Mouse (Mus musculus): ENCODE results near the gene Ttc29.

The Ttc29 gene

GRCm38 (mm10) chr8:78213074-78213473 is at the start of gene Ttc29:
Gene Ttc29 (plus strand): TSS chr8:78213297.
- peak; percentile 12 to 22 for DNase-seq (ENCODE audit: low spot score in 2 of 2)

GRCm38 (mm10) chr8:78171351-78171750 is 41.7 kb upstream of the Ttc29 start:
- DNase-seq (ENCODE audit: low spot score in 2 of 2) = no peak

GRCm38 (mm10) chr8:78182654-78183053 is 30.4 kb upstream of the Ttc29 start:
- no peak for DNase-seq (ENCODE audit: low spot score in 2 of 2)

- DNase-seq (ENCODE audit: low spot score in 2 of 2) = no peak
Measured at GRCm38 (mm10) chr8:78183414-78183813, 29.7 kb upstream of the Ttc29 start.

- no peak for DNase-seq (ENCODE audit: low spot score in 2 of 2)
Measured at GRCm38 (mm10) chr8:78187087-78187486, 26.0 kb upstream of the Ttc29 start.

GRCm38 (mm10) chr8:78204229-78204628 is 8.9 kb upstream of the Ttc29 start:
- no peak for DNase-seq (ENCODE audit: low spot score in 2 of 2)

- DNase-seq (ENCODE audit: low spot score in 2 of 2) = no peak
Measured at GRCm38 (mm10) chr8:78210424-78210823, 2.7 kb upstream of the Ttc29 start.

- no peak for DNase-seq (ENCODE audit: low spot score in 2 of 2)
Measured at GRCm38 (mm10) chr8:78214645-78215044, 1.5 kb downstream of the Ttc29 start.

- no peak for DNase-seq (ENCODE audit: low spot score in 2 of 2)
Measured at GRCm38 (mm10) chr8:78226087-78226486, 13.0 kb downstream of the Ttc29 start.

GRCm38 (mm10) chr8:78230721-78231120 is 17.6 kb downstream of the Ttc29 start:
- DNase-seq (ENCODE audit: low spot score in 2 of 2) = no peak

GRCm38 (mm10) chr8:78232870-78233707 is 20.0 kb downstream of the Ttc29 start:
- no peak for DNase-seq (ENCODE audit: low spot score in 2 of 2)

- DNase-seq (ENCODE audit: low spot score in 2 of 2) = no peak
Measured at GRCm38 (mm10) chr8:78233708-78234201, 20.7 kb downstream of the Ttc29 start.

- DNase-seq (ENCODE audit: low spot score in 2 of 2) = peak; percentile 51 to 54
Measured at GRCm38 (mm10) chr8:78237972-78238675, 25.0 kb downstream of the Ttc29 start.

- no peak for DNase-seq (ENCODE audit: low spot score in 2 of 2)
Measured at GRCm38 (mm10) chr8:78251115-78251514, 38.0 kb downstream of the Ttc29 start.

- no peak for DNase-seq (ENCODE audit: low spot score in 2 of 2)
Measured at GRCm38 (mm10) chr8:78254374-78254773, 41.3 kb downstream of the Ttc29 start.

GRCm38 (mm10) chr8:78255011-78255410 is 41.9 kb downstream of the Ttc29 start:
- no peak for DNase-seq (ENCODE audit: low spot score in 2 of 2)

GRCm38 (mm10) chr8:78265506-78265905 is 52.4 kb downstream of the Ttc29 start:
- DNase-seq (ENCODE audit: low spot score in 2 of 2) = no peak

GRCm38 (mm10) chr8:78266231-78266630 is 53.1 kb downstream of the Ttc29 start:
- no peak for DNase-seq (ENCODE audit: low spot score in 2 of 2)

GRCm38 (mm10) chr8:78267894-78268411 is 54.9 kb downstream of the Ttc29 start:
- DNase-seq (ENCODE audit: low spot score in 2 of 2) = no peak

- DNase-seq (ENCODE audit: low spot score in 2 of 2) = no peak
Measured at GRCm38 (mm10) chr8:78269281-78269680, 56.2 kb downstream of the Ttc29 start.

GRCm38 (mm10) chr8:78271391-78271790 is 58.3 kb downstream of the Ttc29 start:
- DNase-seq (ENCODE audit: low spot score in 2 of 2) = no peak

GRCm38 (mm10) chr8:78276120-78276519 is 63.0 kb downstream of the Ttc29 start:
- DNase-seq (ENCODE audit: low spot score in 2 of 2) = no peak

- no peak for DNase-seq (ENCODE audit: low spot score in 2 of 2)
Measured at GRCm38 (mm10) chr8:78277411-78277810, 64.3 kb downstream of the Ttc29 start.
